Comparison of ENCODE assay signal across 9 mouse cellular contexts in the genomic region with DNA sequence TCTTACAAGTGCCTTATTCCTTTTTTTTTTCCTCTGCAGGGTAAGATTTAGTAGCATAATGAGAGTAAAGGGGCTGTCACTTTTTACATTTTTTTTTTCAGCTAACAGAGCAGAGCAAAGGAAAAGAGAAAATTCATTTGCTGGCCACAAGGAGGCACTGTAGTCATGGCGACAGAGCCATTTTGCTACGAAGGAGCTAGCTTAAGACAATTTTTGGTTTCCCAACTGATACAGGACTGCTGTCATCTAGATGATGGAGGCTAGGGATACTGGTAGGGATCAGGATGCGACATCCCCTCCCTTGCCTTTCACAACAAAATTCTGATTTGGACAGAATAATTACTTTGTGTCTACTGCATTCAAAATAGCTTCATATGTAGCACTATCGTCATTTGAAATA.
DNase-seq lines count a peak whose midpoint lies in the region; ATAC-seq lines count a peak whose summit lies in the region.
"Had no signal": no experiment of that assay in that cellular context is flagged by ENCODE, and none has a peak within 500 bp of the region (broad histone marks: within the 10 kb centered on the region; RNA-seq: fewer than 3 reads in every experiment).

No protein-coding gene starts in this region.

- no peaks in the 10 kb centered on the region for H3K9me3 ChIP-seq in limb, embryonic 11.5 days (ENCODE audit: control insufficient read depth, low read length)

- H3K36me3 ChIP-seq in limb, embryonic 11.5 days (ENCODE audit: control insufficient read depth, insufficient read depth, low read length), result no peaks in the 10 kb centered on the region

- no peaks in the 10 kb centered on the region for H3K4me1 ChIP-seq in limb, embryonic 11.5 days (ENCODE audit: control insufficient read depth, insufficient read depth, low read length)

- no peak overlapping the region for H3K27ac ChIP-seq in limb, embryonic 11.5 days (replicated peaks; ENCODE audit: low read depth, low read length)

- peak; percentile 26 to 48 for DNase-seq in cerebellum, postnatal 14 days
- DNase-seq in left cerebral cortex, postnatal 10 days (ENCODE audit: extremely low spot score in 1 of 2, low spot score in 2 of 2), result peak; percentile 2 to 21
- DNase-seq in left cerebral cortex, adult 8-10 months (ENCODE audit: low spot score in 2 of 2), result no peak
- peak; percentile 24 for DNase-seq in R1 (ENCODE audit: low read depth, low spot score)
- peak; percentile 29 for DNase-seq in limb, embryonic 11.5 days (ENCODE audit: low spot score)
- DNase-seq in layer of hippocampus, adult 9-11 months, result no peak
- DNase-seq in layer of hippocampus, adult 9-10 months (ENCODE audit: low spot score), result no peak

- no peak overlapping the region for H3K4me2 ChIP-seq in limb, embryonic 11.5 days (ENCODE audit: low read depth, severe bottlenecking)

- H3K9ac ChIP-seq in limb, embryonic 11.5 days (ENCODE audit: low read length), result no peak overlapping the region

- ATAC-seq in cerebellum, adult (ENCODE audit: insufficient number of reproducible peaks, low FRiP score, low TSS enrichment), result no peak
- ATAC-seq in limb, embryonic 11.5 days (ENCODE audit: insufficient number of reproducible peaks, low FRiP score, low TSS enrichment, low read depth), result no peak

- WGBS in limb, embryonic 11.5 days, result 38% methylated on average over 4 of the region's 4 CpGs

- intact Hi-C loops in left cerebral cortex, postnatal 10 days (cut with DNase I), result loop anchor here (5.0 to 10.0 kb wide), 2 partner anchors 261 to 559 kb away; no protein-coding TSS in a partner anchor

- no peaks in the 10 kb centered on the region for H3K27me3 ChIP-seq in limb, embryonic 11.5 days (ENCODE audit: control insufficient read depth, insufficient read depth, low read length)

- no peak overlapping the region for H3K4me3 ChIP-seq in limb, embryonic 11.5 days (ENCODE audit: low read depth, low read length)
- H3K4me3 ChIP-seq: myocyte had no signal

Comparison
In these comparisons a context has a peak if more than half of its experiments do, and no peak if none do; other contexts are left out.
1. DNase-seq: peak in cerebellum, postnatal 14 days (2 of 2), left cerebral cortex, postnatal 10 days (2 of 2), R1 (single experiment) and limb, embryonic 11.5 days (single experiment); none in left cerebral cortex, adult 8-10 months (0 of 2), layer of hippocampus, adult 9-11 months (single experiment) and layer of hippocampus, adult 9-10 months (single experiment).